Mouse (Mus musculus): ENCODE data around the gene E2f6.

E2f6 gene

GRCm38 (mm10) chr12:16875678-16876077 is 64.9 kb downstream of the E2f6 start:
- no peak for DNase-seq

- no peak for DNase-seq
Observed at GRCm38 (mm10) chr12:16876667-16877066, 65.9 kb downstream of the E2f6 start.

GRCm38 (mm10) chr12:16877141-16877540 is 66.4 kb downstream of the E2f6 start:
- no peak for DNase-seq

- DNase-seq = no peak
Observed at GRCm38 (mm10) chr12:16877679-16878078, 66.9 kb downstream of the E2f6 start.

- no peak for DNase-seq
Observed at GRCm38 (mm10) chr12:16879369-16879768, 68.6 kb downstream of the E2f6 start.

GRCm38 (mm10) chr12:16880077-16880476 is 69.3 kb downstream of the E2f6 start:
- DNase-seq = no peak

- no peak for DNase-seq
Observed at GRCm38 (mm10) chr12:16882442-16882841, 71.7 kb downstream of the E2f6 start.

- DNase-seq = no peak
Observed at GRCm38 (mm10) chr12:16883111-16883510, 72.3 kb downstream of the E2f6 start.

- no peak for DNase-seq
Observed at GRCm38 (mm10) chr12:16884534-16884933, 73.8 kb downstream of the E2f6 start.

- no peak for DNase-seq
Observed at GRCm38 (mm10) chr12:16886354-16886753, 75.6 kb downstream of the E2f6 start.
